Mouse (Mus musculus) lung, postnatal 14 days (tissue): ENCODE data around the gene Gm49361.
"Not testable (repeated sequence)": the region's sequence is repeated elsewhere in the genome, so short reads cannot be mapped to it uniquely, and the experiment has no call there.

Experiments
- DNase-seq: peaks from one replicate; pipeline ENCODE4 v3.0.0; 2021

Gm49361 gene

DNA sequence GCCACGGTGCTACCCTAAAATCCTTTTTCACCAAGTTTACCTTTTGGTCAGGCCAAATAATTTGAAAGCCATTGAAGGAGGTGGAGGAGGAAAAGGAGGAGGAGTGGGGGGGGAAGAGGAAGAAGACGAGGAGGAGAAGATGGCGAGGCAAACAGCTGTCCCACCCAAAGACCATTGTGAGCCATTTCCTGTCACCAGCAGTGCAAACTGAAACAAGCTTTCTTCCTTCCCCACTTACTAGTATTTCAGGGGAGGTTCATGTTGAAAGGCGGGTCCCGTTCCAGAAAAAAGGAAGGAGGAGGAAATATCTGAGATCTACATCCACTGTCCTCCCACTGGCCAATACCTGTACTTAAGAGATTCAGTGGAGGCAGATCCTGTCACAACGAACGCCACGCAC, 16.5 kb downstream of the Gm49361 start:
- no peak for DNase-seq

- no peak for DNase-seq
Measured at GRCm38 (mm10) chr14:57726172-57726571, 19.7 kb downstream of the Gm49361 start.

DNA sequence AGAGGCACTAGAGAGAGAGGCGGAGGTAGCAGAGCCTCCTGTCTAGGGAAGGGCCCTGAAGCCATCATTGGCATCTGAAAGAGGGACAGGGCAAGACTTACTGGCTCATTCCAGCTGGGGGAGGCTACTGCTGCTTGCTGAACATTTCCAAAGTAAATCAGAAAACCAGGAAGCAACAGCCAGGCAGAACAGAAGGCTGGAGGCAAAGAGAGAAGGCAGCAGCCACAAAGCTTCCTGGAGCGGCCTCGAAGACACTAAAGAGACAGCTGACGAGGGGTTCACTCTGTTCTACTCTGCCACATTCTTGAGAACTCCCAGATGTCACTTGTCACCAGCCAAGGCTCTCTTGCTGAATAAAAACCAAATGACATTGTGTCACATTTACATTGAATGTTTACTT, 21.4 kb downstream of the Gm49361 start:
- DNase-seq: no peak

DNA sequence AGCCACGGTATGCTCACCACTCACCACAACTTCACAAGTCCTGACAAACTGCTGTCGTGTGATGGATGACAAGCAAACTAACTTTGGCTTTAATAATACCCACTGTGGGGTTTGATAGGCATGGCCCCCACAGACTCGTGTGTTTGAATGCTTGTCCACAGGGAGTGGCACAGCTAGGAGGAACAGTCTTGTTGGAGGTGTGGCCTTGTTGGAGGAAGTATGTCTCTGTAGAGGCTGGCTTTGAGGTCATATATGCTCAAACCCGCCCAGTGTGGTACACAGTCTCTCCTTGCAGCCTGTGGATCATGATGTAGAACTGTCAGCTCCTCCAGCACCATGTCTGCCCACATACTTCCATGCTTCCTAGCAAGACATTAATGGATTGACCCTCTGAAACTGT, 27.7 kb downstream of the Gm49361 start:
- DNase-seq: no peak

DNA sequence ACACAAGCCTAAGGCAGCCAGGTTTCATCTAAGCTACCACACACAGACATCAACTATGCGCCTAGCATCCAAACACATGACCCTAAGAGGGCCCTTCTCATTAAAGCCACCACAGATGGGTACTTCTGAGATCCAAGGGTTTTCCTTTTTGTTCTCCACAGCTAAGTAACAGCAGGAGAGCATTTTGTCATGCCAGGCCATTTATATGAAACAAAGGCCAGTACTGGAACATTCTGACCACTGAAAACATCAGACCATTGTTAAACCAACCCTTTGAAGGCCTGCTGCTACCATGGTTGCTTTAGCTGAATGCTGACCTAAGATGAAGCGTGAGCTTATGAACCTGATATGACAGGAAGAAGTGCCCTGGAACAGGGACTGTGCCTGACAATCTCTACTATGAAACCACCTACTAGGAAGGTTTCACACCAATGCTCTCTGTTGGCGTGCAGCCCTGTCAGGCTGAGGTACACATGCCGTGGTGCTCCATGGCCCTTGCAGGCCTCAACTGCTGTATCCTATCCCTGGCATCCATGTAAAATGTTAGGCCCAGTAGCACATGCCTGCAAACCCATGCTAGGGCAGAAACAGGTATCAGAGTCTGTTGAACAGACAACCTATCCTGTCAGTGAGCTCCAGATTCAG, 29.2 kb downstream of the Gm49361 start:
- no peak for DNase-seq

DNA sequence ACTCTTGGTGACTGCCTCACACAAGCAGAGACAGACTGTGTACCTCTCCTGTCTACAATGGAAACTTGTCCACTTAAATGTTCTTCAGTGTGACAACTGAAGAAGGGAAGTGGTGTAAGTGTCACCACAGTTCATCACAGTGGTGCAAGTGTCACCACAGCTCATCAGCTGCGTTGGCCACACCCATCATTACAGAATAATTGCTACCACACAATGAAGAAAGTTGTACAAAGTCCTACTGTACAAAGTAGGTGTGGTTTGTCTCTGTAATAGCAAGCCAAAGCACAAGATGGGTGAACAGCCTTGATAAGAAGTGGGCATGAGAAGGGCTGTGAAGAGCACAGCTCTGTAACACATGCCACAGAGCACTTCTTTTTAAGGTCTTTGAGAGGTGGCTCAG, 33.0 kb downstream of the Gm49361 start:
- no peak for DNase-seq

GRCm38 (mm10) chr14:57711059-57711458, 34.8 kb downstream of the Gm49361 start:
- DNase-seq: no peak

DNA sequence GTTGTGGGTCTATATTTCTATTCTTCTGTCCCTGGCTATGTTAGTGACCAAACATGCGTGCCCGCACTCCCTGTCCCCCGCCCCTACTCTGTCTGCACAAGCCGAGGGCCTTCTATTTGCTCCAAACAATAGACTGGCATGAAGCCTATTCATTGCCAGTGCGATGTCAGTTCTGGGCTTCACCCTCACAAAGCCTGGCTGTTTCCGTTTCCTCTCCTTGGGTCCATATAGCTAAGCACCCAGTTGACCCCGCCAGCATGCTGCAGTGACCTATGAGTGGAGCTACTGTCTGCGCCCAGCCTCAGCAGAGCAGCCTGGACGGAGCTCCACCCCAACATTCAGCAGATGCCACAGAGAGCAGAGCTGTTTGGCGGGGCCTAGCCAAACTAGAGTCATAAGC, 36.7 kb downstream of the Gm49361 start:
- peak; percentile 45 for DNase-seq

DNA sequence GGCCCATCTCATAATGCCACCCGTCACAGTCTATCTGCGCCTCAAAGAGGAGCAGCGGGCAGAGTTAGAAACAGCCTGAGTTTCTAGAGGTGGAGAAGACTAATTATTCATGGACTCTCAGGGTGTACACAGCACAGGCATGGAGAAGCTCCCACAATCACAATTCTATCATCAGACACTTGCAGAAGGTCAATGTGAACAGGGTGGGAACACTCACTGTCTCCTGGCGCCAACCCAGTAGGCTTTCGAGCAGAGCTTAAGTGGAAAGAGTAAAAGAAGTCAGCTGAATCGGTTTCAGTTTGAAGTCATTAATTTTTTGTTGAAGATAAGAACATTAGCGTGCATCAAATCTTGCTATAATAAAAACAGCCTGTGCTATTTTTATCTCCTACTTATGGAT, 37.3 kb downstream of the Gm49361 start:
- DNase-seq: peak; percentile 61

DNA sequence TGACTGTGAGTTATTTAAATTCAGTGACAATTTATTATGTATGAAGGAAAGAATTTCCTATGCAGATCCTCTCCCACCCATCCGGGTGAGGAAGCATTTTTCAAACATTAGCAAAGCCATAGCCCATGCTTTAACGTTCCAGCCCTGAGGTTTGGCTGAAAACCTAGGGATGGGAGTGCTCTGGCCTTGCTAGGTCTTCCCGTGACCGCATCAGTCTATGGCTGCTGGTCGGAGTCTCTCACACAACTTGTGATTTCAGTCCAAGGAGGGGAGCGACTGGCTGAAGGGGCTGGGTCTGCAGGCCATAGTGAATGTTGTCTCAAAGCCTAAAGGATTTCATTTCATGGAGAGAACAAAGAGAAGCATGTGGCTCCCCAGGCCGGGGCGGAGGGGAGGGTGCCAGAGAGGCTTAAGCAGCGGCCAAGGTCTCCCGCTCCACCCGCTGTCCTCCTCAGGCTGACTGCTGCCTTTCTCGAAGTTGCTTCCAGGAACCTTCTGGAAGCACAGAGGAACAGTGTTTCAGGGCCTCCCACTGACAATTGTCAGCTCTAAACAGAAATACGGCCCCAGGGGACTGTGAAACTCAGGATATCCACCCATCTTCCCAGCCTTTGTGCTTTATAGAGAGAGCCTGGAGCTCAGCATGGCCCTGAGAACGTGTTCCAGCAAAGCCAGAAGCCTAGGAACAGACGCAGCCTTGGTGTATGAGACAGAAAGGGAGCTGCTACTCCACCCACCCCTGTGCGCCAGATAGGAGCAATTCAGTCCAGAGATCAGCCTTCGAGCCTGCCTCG, 38.6 kb downstream of the Gm49361 start:
- peak; percentile 54 for DNase-seq

GRCm38 (mm10) chr14:57706760-57707099, 39.2 kb downstream of the Gm49361 start:
- DNase-seq: no peak

DNA sequence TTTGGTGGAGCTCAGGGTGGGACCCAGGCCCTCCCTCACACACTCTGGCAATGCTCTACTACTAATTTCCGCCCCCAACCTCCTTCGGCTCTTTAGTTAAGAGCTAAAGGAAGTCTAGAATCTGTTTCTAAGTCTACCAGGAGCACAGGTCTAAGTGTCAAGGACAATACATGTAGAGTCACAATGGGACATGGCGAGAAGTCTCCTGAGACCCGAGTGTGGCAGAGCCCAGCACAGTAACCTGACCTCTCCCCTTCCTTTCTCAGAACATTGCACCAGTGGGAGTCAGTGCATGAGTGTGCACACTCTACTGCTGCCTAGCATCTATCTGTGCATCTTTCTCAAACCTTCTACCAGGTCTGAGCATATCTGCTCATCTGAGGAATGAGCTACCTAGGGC, 40.1 kb downstream of the Gm49361 start:
- DNase-seq: no peak

GRCm38 (mm10) chr14:57705075-57705474, 40.8 kb downstream of the Gm49361 start:
- DNase-seq: no peak

DNA sequence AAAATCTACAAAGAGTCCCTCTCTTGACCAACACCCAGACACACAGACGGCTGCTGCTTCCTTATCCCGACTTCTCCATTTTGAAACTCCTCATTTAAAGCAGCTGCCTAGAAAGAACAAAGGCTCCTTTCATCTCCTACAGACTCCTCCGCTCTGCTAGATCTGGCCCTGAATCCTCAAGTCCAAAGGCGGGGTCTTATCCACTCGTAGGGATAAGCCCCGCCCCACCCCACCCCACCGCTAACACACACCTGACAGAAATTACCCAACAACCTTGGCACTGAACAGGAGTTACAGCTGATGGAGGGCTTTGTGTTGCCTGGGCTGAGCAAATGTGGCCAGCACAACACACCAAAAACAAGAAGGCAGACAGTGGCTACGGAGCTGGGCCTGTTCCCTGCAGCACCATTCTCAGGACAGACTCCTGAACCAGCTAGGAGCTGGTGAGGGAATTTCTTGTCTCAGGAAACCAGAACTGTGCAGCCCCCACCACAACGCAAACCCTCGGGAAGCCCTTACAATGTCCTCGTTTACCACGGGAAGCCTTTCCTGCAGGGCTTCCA, 43.9 kb downstream of the Gm49361 start:
- no peak for DNase-seq

GRCm38 (mm10) chr14:57699461-57699970, 46.4 kb downstream of the Gm49361 start:
- no peak for DNase-seq

- DNase-seq: no peak
Measured at GRCm38 (mm10) chr14:57699016-57699415, 46.9 kb downstream of the Gm49361 start.

GRCm38 (mm10) chr14:57696066-57696465, 49.8 kb downstream of the Gm49361 start:
- DNase-seq: no peak

DNA sequence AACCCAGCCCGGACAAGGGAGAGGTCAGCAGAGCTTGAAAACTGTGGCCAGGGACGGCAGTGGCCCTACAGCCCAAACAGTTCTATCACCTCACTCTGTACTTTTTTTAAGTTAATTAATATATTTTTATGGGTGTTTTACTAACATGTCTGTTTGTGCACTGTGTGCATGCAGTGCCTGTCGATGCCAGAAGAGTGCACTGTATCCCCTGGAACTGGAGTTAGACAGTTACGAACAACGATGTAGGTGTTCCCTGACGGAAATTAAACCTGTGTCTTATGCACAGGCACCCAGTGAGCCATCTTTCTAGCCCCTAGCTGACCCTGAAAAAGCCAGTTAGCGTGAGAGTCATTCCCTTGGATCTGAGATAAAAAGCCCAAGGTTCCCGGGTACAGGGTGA, 50.4 kb downstream of the Gm49361 start:
- DNase-seq: no peak

GRCm38 (mm10) chr14:57694246-57694645, 51.7 kb downstream of the Gm49361 start:
- no peak for DNase-seq

GRCm38 (mm10) chr14:57692517-57693130, 53.3 kb downstream of the Gm49361 start:
- DNase-seq: no peak

DNA sequence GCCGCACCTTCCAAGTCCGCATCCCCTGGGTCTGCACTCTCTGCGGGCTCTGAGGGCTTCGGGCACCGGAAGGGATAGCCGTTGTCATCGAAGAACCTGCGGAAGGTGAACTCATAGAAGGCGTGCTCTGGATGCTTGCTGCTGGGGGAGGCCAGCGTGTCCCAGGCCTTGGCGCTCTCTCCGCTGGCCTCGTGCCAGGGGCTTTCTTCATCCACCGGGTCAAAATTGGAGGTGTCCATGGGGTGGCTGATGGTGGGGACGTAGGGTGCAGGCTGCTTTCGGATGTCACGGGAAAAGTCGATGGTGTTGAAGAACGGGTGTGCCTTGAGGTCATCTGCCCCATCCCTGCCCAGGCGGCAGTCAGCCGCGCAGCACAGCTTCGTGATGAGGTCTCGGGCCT, 54.6 kb downstream of the Gm49361 start:
- no peak for DNase-seq

DNA sequence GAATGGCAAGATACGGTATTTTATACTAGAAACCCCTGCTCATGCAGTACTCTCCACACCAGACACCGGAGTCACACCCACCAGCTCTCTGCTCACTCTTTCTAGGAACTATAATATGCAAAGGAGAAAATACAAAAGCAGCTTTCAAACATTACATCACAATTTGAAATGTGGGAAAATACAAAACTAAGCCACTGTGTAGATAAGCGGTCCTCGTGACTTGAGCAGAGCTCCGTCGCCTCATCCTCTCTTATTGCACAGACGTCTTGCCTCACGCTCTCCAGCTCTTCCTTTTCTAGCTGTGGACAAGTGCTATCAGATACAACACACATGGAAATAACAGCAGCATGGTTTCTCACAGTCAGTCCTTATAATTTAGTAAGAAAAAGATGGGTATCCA, 55.2 kb downstream of the Gm49361 start:
- DNase-seq: no peak

GRCm38 (mm10) chr14:57688066-57688465, 57.8 kb downstream of the Gm49361 start:
- DNase-seq: not testable (repeated sequence)

DNA sequence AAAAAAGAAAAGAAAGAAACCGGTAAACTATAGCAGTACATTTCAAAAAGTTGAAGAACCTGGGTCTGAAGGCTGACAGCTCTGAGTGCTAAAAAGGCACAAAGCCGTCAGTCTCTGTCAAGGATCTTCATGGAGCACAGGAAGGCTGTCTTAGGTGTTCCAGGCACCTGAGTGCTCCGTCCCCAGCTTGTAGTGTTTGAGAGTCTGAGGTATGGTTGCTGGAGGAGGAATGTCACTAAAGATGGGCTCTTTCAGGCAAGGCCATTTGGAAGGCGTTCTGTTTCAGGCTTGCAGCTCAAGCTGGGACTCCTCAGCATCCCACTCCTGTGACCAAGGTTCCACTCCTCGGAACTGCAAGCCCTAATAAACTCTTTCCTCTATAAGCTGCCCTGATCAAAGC, 58.5 kb downstream of the Gm49361 start:
- no peak for DNase-seq
